Mouse (Mus musculus): Measurements from ENCODE around the gene Sept11. TPM values are rescaled to one million over a fixed set of nuclear protein-coding genes. Genes with fewer than 3 reads are reported as not detected.

Sept11 gene
- polyA plus RNA-seq, 1 experiment, result 55.8 TPM

DNA sequence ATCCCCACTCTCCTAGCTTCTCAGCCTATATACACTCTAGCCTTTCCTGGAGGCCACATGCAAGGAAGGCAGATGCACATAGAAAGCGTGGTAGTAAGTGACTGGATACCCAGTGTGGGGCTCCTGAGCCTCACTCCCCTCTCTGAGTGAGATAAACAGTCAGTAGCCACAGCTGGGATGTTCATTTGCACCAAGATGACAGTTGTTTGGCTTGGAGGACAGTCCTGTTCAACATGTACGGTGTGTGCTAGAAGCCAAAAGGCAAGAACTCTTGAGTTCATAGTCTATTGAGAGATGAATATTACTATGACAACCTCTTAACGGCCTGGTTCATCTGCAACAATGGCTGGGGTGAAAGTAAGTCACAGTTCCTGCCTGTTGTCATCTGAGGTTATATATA is 2.0 kb upstream of the Sept11 start:
- Histone ChIP-seq H3K4me3 (replicated peaks; ENCODE audit: control insufficient read depth, low read depth, low read length) (no peak overlapping the region), H3K27ac (ENCODE audit: control insufficient read depth, insufficient read depth, low read depth, low read length, poor library complexity) (no peak overlapping the region), H3K4me1 (ENCODE audit: control insufficient read depth, insufficient read depth, low read length) (peaks cover 1% of the 10 kb centered on the region; the same call in 1 of the 2 replicates)
- no peak for TF ChIP-seq CTCF (IDR thresholded peaks at IDR 0.05; ENCODE audit: control insufficient read depth, insufficient read depth, low read length)
- TF ChIP-seq POLR2A (IDR thresholded peaks at IDR 0.05; ENCODE audit: borderline replicate concordance, control insufficient read depth, low read depth, low read length), result no peak
- WGBS, result 81% methylated on average over 3 of the region's 3 CpGs

DNA sequence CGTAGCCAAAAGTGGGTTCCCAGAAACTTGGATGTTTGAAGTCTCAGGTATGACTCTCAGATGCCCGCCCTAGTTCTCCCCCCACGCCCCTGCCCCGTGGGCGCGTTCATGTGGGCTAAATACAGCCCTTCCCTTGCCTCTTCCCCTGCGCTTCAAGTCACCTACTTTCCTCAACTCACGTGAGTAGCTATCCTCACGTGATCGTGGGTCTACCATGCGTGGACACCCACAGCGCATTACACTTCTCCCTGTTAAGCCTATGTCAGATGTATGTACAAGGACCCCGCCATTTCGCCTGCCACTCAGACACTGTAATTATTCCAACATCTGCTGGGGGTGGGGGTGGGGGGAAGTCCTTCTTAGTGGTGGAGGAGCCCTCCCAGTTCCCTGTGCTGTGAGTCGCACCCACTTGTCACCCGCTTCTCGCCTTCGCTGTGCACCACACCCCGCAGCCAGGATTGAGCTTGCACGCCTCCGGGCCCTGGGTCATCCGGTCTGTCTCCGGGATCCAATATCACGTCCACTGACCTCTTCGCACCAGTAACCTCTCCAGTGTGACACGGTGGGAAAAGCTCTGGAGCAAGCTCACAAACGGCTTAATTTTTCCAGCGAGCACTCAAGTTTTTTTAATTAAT is 973 bp upstream of the Sept11 start:
- TF ChIP-seq POLR2A (IDR thresholded peaks at IDR 0.05; ENCODE audit: borderline replicate concordance, control insufficient read depth, low read depth, low read length) (no peak), CTCF (IDR thresholded peaks at IDR 0.05; ENCODE audit: control insufficient read depth, insufficient read depth, low read length) (no peak)
- 6% methylated on average over 28 of the region's 28 CpGs for WGBS
- Histone ChIP-seq H3K4me3 (replicated peaks; ENCODE audit: control insufficient read depth, low read depth, low read length) (peak overlapping the region; percentile 93), H3K4me1 (ENCODE audit: control insufficient read depth, insufficient read depth, low read length) (peaks cover 1% of the 10 kb centered on the region; the same call in 1 of the 2 replicates), H3K27ac (ENCODE audit: control insufficient read depth, insufficient read depth, low read depth, low read length, poor library complexity) (no peak overlapping the region)

DNA sequence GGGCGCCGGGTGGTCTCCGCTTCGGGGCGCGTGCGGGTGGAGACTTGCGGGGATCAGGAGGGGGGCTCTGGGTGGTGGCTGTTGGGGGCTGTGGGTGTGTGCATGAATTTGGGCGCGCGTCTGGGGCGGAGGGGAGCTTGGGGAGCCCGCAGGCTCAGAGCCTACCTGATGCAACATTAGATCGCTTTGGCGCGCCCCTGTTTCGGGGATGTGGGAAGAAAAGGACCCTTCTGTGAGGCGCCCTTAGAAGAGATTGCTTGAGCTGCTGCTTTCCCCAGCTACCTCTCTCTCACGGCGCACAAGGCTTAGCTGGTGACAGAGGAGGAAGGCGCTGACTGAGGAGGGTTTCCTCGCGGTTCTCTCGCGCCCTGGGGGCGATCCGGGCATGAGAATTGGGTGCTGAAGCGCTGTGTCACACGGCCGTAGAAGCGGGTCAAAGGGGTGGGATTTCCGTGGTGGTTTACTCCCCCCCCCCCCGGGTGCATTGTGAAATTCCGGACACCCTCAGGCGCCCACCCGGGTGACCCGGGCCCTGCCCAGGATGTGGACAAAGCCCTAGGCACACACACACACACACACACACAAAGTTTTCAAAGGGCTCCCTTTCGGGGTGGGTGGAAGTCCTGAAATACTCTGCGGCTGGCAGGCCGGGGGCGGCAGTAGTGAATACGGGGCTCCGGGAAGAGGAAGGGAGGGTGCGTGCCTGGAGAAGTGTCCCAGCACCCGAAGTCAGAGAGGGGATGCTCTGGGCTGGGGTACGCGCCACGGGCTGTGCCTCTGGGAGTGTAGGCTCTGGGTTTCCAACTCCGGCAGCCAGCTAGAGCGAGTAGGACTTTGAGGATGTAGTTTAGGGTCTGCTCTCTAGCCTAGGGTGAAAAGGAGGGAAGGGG is 646 bp downstream of the Sept11 start:
- Histone ChIP-seq H3K4me3 (replicated peaks; ENCODE audit: control insufficient read depth, low read depth, low read length) (peak overlapping the region; percentile 93), H3K4me1 (ENCODE audit: control insufficient read depth, insufficient read depth, low read length) (peaks cover 1% of the 10 kb centered on the region; the same call in 1 of the 2 replicates), H3K27ac (ENCODE audit: control insufficient read depth, insufficient read depth, low read depth, low read length, poor library complexity) (peak overlapping the region; percentile 86)
- under 1% methylated on average over 50 of the region's 50 CpGs for WGBS
- no peak for TF ChIP-seq CTCF (IDR thresholded peaks at IDR 0.05; ENCODE audit: control insufficient read depth, insufficient read depth, low read length)
- no peak for TF ChIP-seq POLR2A (IDR thresholded peaks at IDR 0.05; ENCODE audit: borderline replicate concordance, control insufficient read depth, low read depth, low read length)

DNA sequence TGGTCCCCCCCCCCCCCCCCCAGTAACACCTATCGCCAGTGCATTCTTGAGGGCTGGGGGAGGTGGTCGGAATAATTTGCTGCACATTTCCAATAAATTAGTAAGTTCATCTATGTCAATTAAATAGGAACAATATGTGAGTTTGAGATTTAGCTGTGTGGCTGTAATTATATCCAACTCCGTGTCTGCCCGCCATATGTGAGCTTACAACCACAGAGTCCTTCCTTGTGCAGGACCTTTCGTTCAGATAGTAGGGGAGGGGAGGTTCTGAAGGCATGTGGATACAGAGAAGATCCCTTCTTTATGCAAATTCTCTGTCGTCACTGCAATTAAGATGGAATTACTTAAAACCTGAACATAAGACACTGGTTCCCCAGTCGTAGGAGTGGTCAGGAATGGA is 2.1 kb downstream of the Sept11 start:
- 83% methylated on average over 7 of the region's 7 CpGs for whole genome bisulfite sequencing
- TF ChIP-seq POLR2A (IDR thresholded peaks at IDR 0.05; ENCODE audit: borderline replicate concordance, control insufficient read depth, low read depth, low read length), result no peak
- no peak for TF ChIP-seq CTCF (IDR thresholded peaks at IDR 0.05; ENCODE audit: control insufficient read depth, insufficient read depth, low read length)
- H3K4me1 ChIP-seq (ENCODE audit: control insufficient read depth, insufficient read depth, low read length), result peaks cover 1% of the 10 kb centered on the region; the same call in 1 of the 2 replicates
- H3K27ac ChIP-seq (ENCODE audit: control insufficient read depth, insufficient read depth, low read depth, low read length, poor library complexity), result no peak overlapping the region
- H3K4me3 ChIP-seq (replicated peaks; ENCODE audit: control insufficient read depth, low read depth, low read length), result no peak overlapping the region

DNA sequence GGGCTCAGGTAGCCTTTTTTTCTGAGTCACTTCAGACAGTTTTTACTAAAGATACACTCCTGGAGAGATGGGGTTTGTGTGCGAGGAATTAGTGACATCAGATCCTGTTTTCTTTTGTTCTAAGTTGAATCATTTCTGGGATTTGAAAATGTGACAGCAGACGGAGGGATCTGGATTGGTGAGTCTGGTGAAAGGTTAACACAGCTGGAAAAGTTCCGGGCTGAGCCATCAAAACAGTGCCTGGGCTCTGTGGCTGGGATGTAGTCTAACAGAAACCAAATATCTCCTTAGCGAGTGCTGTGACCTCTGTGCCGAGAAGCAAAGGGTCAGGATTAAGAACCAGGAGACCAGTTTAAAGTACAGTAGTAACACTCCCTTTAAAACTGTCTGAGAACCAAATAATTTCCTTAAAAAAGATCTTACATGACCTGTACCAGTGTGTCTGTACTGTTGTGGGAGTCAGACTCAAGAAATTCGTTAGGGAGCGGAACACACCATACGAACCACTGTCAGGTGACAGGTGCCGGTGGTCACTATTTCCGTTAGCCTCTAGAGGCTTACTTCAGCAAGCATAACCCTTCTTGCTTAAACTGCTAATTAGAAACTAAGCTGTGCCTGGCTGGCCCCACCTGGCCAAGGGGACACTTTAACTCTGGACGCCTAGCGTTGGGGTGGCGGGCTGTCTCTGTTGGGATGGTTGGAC is 4.1 kb downstream of the Sept11 start:
- 81% methylated on average over 13 of the region's 13 CpGs for WGBS
- Histone ChIP-seq H3K4me1 (ENCODE audit: control insufficient read depth, insufficient read depth, low read length) (no peaks in the 10 kb centered on the region; the same call in 1 of the 2 replicates), H3K4me3 (replicated peaks; ENCODE audit: control insufficient read depth, low read depth, low read length) (no peak overlapping the region), H3K27ac (ENCODE audit: control insufficient read depth, insufficient read depth, low read depth, low read length, poor library complexity) (no peak overlapping the region)
- no peak for TF ChIP-seq POLR2A (IDR thresholded peaks at IDR 0.05; ENCODE audit: borderline replicate concordance, control insufficient read depth, low read depth, low read length)
- TF ChIP-seq CTCF (IDR thresholded peaks at IDR 0.05; ENCODE audit: control insufficient read depth, insufficient read depth, low read length), result no peak

DNA sequence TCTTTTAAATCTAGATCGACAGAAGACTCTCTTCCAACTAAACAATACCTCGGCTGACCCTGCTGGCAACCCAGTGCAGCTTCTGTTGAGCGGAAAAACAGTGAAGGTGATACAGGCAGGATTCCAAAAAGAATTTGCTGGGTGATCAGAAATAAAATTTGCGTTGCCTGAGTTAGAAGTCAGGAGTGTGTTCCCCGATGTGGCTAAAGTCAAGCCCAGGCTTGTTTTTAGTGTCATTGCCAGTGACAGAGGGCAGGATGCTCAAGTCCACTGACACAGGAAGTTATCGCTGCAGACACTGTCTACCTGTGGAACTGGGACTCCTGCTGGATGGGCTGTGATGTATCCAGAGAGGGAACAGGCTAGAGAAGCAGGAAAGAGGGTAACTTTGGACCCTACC is 5.0 kb downstream of the Sept11 start:
- Histone ChIP-seq H3K4me3 (replicated peaks; ENCODE audit: control insufficient read depth, low read depth, low read length) (no peak overlapping the region), H3K4me1 (ENCODE audit: control insufficient read depth, insufficient read depth, low read length) (no peaks in the 10 kb centered on the region; the same call in 1 of the 2 replicates), H3K27ac (ENCODE audit: control insufficient read depth, insufficient read depth, low read depth, low read length, poor library complexity) (no peak overlapping the region)
- 81% methylated on average over 6 of the region's 6 CpGs for WGBS
- TF ChIP-seq POLR2A (IDR thresholded peaks at IDR 0.05; ENCODE audit: borderline replicate concordance, control insufficient read depth, low read depth, low read length) (no peak), CTCF (IDR thresholded peaks at IDR 0.05; ENCODE audit: control insufficient read depth, insufficient read depth, low read length) (no peak)

DNA sequence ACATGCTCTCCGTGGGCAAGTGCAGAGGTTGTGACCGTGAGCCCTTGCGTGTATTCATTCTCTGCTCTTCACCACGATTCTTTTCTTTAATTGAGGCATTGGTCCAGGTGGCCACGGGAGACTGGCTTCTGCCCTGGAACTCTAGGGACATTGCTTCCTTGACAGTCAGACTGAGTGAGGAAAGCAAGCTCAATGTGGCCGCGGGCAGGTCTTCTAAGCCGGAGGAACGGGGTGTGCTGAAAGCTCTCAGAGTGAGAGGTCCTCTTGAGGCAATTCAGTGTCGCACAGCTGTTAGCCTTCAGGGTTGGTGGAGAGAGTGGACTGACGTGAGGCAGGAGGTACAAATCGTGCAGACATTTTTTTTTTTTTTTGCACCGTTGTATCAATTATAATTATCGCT is 5.6 kb downstream of the Sept11 start:
- TF ChIP-seq CTCF (IDR thresholded peaks at IDR 0.05; ENCODE audit: control insufficient read depth, insufficient read depth, low read length), result no peak
- no peak for TF ChIP-seq POLR2A (IDR thresholded peaks at IDR 0.05; ENCODE audit: borderline replicate concordance, control insufficient read depth, low read depth, low read length)
- Histone ChIP-seq H3K4me3 (replicated peaks; ENCODE audit: control insufficient read depth, low read depth, low read length) (no peak overlapping the region), H3K27ac (ENCODE audit: control insufficient read depth, insufficient read depth, low read depth, low read length, poor library complexity) (no peak overlapping the region), H3K4me1 (ENCODE audit: control insufficient read depth, insufficient read depth, low read length) (no peaks in the 10 kb centered on the region; the same call in 1 of the 2 replicates)
- 82% methylated on average over 14 of the region's 14 CpGs for WGBS

DNA sequence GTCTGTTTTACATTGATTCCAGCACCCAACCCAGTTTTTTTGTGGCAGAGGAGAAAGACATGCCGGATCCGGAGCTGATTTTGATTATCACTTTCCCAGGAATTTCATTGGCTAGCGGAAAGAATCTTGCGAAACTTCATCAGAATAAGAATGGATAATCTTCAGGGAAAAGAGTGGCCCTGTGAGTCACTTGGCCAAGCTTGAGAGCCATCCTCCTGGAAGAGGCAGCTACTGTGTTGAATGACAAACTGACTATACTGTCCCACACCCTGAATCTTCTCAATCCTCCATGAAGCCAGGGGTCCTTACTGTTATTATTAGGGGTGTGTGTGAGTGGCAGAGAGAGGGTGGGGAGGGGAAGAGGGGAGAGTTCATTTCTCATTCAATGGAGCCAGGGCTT is 7.7 kb downstream of the Sept11 start:
- TF ChIP-seq POLR2A (IDR thresholded peaks at IDR 0.05; ENCODE audit: borderline replicate concordance, control insufficient read depth, low read depth, low read length) (no peak), CTCF (IDR thresholded peaks at IDR 0.05; ENCODE audit: control insufficient read depth, insufficient read depth, low read length) (no peak)
- H3K4me1 ChIP-seq (ENCODE audit: control insufficient read depth, insufficient read depth, low read length), result no peaks in the 10 kb centered on the region
- 90% methylated on average over 4 of the region's 4 CpGs for WGBS
- H3K27ac ChIP-seq (ENCODE audit: control insufficient read depth, insufficient read depth, low read depth, low read length, poor library complexity), result no peak overlapping the region
- no peak overlapping the region for H3K4me3 ChIP-seq (replicated peaks; ENCODE audit: control insufficient read depth, low read depth, low read length)
